Mouse (Mus musculus) heart, postnatal 10 days (tissue): ENCODE results near the gene Npas1. TPM values are rescaled to one million over a fixed set of nuclear protein-coding genes. Genes with fewer than 3 reads are reported as not detected.
A peak's percentile ranks its signal among the peaks of the same experiment; 100 is the strongest.

Source experiments
- DNase-seq, 2 experiments: peaks; one replicate each; pipeline ENCODE4 v3.0.0; 2021
- intact Hi-C: fragments of 180-260 bp; cut with DNase I; formaldehyde crosslinking; loops from one replicate; pipeline ENCODE4 v1.15.1; 2025
- total RNA-seq, 2 experiments: library from RNA; stranded (reverse); gene quantifications; 2 replicates each; pipeline ENCODE4 v1.2.3; 2021

The Npas1 gene
- not detected for total RNA-seq

DNA sequence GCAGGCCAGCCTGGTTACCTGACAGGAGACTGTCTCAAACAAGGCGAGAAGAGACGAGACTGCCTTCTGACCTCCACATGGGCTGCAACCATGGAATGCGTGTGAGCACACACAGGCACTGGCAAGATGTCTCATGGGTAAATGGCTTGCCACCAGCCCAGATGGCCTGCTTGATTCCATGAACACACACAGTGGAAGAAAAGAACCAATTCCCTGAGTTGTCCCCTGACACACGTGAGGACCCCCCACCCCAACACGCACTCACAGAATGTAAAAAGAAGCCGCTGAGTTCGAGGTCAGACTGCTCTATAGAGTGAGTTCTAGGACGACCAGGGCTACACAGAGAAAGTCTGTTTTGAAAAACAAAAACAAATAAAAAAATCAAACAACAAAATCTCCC, at the start of gene Npas1:
Gene Npas1 (minus strand): TSS at position 101 of the 400 bp plus-strand sequence.
- no peak for DNase-seq
- intact Hi-C loops, result no loop called here

DNA sequence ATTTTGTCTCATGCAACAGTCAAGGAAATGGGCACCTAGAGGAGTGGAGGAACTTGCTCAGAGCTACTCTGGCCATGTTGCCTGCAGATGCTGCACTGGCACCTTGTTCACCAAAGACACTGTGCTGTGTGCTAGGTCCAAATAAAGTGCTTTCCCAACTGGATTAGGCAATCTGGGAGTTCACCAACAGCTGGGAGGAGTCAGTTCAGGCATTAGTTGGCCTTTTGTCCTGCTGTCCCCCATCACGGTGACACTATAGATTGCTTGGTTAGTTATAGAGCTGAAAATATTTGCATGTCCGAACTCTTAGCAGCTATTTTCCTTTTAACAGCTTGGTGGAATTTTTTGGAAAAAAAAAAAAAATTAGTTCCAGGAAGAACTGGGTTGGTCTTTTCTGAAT, 48.5 kb upstream of the Npas1 start:
- intact Hi-C loops, result no loop called here
- DNase-seq, result peak in 1 of 2 experiments; percentile 16

DNA sequence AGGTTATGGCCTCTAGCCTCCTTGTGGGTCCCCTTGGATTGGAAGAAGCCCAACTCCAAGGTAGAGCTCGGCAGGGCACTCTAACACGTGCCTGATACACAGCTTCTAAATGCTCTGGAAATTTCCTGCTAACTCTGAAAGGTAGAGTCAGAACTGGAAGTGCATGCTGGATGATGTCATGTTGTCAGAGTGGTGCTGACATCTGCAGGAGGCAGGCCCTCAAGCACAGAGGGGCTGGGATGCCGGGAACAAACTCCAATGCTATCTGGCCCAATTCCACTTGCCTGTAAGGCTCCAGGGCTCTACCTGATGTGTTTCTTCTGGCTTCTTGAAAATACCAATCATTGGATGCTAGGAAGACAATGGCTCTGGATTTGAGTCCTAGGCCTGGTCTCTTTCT, 47.9 kb upstream of the Npas1 start:
- DNase-seq, result peak; percentile 40 to 46
- intact Hi-C loops, result no loop called here

- intact Hi-C loops, result no loop called here
- peak; percentile 69 to 78 for DNase-seq
These were observed 46.8 kb upstream of the Npas1 start for GRCm38 (mm10) chr7:16524308-16524707.

DNA sequence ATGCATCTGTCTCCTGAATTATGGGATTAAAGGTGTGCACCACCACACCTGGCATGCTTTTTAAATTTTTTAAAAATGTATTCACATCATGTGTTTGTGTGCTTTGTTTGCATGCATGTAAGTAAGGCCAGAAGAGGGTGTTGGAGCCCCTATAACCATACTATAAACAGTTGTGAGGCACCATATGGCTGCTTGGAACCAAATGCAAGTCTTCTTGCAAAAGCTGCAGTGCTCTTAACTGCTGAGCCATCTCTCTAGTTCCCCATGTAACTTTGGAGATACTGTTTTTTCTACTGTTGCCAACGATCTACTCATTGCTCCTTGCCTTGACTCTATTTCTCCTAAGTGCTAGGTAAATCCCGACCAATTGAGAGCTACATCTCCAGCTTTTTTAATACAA, 41.8 kb upstream of the Npas1 start:
- DNase-seq, result no peak

DNA sequence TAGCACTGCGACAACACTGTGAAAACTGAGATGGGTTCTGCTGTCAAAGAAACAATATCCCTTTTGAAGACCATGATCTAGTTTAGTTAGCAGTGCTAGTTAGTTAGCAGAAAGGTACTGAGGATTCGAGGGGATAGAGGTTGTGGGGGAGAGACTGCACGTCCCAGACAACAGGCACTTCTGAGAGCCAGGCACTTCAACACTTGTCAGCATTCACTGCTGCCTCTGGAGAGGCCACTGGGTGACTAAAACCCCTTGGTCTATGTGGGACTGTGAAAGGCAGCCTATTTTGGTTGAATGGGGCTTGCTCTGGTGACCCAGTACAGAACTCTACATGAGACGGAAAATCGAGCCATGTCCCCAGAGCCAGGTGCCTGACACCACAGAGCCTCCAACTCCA, 39.7 kb upstream of the Npas1 start:
- peak in 1 of 2 experiments; percentile 25 for DNase-seq
- intact Hi-C loops, result no loop called here

More for the DNA sequence above, 41.8 kb upstream of the Npas1 start:
- intact Hi-C loops, result no loop called here

DNA sequence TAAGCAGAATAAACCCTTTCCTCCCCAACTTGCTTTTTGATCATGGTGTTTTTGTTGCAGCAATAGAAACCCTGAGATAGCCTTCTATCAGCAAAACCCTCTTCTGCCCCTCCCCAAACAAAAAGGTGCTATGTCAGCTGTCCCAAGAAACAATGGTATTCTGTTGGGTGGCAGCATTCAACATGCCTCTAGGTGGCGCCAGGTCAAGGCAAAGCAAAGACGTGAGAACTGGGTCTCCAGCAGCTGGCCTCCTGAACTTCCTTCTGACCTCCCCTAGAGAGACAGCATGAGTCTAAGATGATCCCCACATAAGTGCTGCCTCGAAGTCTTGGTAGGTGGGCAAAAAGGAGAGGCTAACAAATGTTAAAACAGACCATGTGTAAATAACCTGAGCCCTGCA, 29.8 kb upstream of the Npas1 start:
- DNase-seq, result peak; percentile 68 to 82
- intact Hi-C loops, result loop anchor here (1.0 to 10.0 kb wide), 2 partner anchors 110 to 228 kb away; partner anchors contain the start of gene Ap2s1

GRCm38 (mm10) chr7:16505226-16505593, 27.7 kb upstream of the Npas1 start:
- intact Hi-C loops, result loop anchor here (10.0 kb wide), 1 partner anchor 230 kb away; the partner anchor contains the start of gene Ap2s1
- no peak for DNase-seq

DNA sequence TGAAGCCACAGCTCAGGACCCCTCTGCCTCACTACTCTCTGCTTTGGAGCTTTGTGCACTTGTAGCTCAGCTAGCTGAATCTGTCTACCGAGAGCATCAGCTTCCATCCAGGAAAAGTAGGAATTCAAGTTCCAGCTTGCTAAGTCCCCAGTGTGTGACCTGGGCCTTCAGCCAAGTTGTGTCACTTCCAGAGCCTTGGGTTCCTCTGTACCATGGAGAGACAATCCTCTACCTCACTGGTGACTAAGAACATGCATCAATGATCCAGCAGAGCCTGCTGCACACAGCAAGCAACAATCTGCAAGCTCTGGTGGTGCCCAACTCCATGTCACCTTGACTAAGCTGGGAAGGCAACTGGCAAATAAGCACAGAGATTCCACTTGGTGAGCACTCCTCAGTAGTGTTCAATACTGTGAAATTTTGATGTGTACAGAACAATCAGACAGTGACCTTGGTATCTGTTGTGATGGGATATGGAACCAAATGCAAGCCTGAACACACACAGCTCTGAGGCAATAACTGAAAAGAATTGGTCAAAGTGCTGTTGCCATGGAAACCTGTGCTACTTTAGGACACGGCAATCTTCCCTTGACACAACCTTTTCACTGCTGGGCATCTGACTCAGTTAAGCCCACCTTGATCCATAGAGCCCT, 27.2 kb upstream of the Npas1 start:
- intact Hi-C loops, result loop anchor here (10.0 kb wide), 1 partner anchor 230 kb away; the partner anchor contains the start of gene Ap2s1
- peak; percentile 47 to 59 for DNase-seq

DNA sequence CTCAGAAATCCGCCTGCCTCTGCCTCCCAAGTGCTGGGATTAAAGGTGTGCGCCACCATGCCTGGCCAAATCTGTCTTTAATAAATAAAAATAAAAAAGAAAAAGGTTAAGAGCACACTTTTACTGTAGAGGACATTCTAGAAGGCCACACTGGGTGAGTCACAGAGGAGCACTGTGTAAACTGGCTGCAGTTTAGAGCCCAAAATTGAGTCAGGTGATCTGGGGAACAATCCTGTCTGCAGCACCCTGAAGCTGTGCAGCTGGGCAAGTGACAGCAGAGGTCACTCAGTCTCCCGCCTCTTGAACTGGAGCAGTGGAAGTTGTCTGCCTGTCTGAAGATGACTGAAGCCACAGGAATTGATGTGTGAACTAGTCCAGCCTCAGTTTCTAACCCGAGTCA, 24.0 kb upstream of the Npas1 start:
- intact Hi-C loops, result loop anchor here (10.0 kb wide), 1 partner anchor 233 kb away; the partner anchor contains the start of gene Ap2s1
- no peak for DNase-seq

- intact Hi-C loops, result loop anchor here (10.0 kb wide), 1 partner anchor 235 kb away; the partner anchor contains the start of gene Ap2s1
- no peak for DNase-seq
These were observed 22.2 kb upstream of the Npas1 start for GRCm38 (mm10) chr7:16499671-16500104.

DNA sequence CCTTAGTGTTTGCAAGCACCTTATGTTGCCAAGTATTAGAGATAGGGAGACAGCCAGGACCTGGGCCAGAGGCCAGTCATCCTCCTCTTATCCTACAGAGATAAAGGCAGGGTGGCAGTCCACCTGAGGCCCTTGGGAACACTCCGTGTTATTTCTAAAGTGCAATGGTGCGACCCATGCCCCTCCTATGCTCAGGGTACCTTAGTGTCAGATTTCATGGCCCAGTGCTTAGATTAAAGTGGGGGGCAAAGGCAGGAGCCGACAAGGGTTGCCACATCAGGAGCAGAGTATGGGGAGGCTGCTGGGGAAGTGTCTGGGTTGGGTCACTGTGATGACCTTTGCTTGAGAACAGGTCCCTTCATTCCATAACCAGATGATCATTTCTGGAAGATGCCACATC, 18.7 kb upstream of the Npas1 start:
- no peak for DNase-seq
- intact Hi-C loops, result no loop called here

GRCm38 (mm10) chr7:16493361-16493760, 15.8 kb upstream of the Npas1 start:
- peak; percentile 52 to 71 for DNase-seq
- intact Hi-C loops, result loop anchor here (5.0 kb wide), 1 partner anchor 196 kb away; no protein-coding TSS in a partner anchor

GRCm38 (mm10) chr7:16492211-16492610, 14.7 kb upstream of the Npas1 start:
- DNase-seq, result no peak
- intact Hi-C loops, result loop anchor here (5.0 kb wide), 1 partner anchor 195 kb away; no protein-coding TSS in a partner anchor

- DNase-seq, result peak; percentile 74 to 80
- intact Hi-C loops, result loop anchor here (1.0 to 5.0 kb wide), 3 partner anchors 26 to 194 kb away; no protein-coding TSS in a partner anchor
These were observed 14.2 kb upstream of the Npas1 start for GRCm38 (mm10) chr7:16491759-16492158.

DNA sequence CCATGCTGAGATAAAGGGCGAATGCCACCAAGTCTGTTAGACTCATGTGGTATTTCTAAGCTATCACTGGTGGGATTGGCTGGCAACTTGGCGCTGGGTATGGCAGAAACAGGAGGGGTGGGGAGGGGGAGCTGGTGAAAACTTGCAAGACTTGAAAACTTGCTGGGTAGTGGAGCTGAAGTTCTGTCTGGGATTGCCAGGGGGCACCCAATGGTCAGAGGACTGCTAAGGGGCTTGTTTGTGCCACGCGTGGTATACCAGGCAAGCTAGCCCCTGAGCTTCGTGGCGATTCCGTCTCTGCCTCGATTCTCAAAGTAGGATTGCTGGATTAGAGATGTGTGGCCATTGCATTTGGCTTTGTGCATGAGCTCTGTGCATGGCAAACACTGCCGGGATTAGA, 12.4 kb upstream of the Npas1 start:
- DNase-seq, result peak; percentile 40 to 60
- intact Hi-C loops, result loop anchor here (2.0 to 5.0 kb wide), 2 partner anchors 129 to 193 kb away; no protein-coding TSS in a partner anchor

- intact Hi-C loops, result no loop called here
- no peak for DNase-seq
These were observed 11.3 kb upstream of the Npas1 start for GRCm38 (mm10) chr7:16488816-16489215.

DNA sequence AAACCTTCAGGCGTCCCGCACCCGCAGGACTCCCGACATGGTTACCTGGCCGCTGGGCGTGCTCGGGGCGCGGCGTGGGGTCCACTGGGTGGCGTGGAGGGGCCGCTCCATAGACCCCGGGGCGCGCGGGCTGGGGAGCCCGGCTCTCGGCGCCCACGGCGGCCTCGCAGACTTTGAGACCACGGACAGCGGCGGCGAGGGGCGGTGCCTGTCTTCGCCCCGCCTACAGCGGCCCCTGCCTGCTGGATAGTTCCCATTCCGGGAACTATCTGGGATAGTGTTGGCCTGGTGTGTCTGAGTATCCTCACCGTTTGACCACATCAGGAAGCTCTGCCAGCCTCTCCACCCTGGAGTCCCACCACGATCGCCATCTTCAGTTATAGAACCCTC, 933 bp downstream of the Npas1 start:
- peak in 1 of 2 experiments; percentile 41 for DNase-seq
- intact Hi-C loops, result no loop called here

DNA sequence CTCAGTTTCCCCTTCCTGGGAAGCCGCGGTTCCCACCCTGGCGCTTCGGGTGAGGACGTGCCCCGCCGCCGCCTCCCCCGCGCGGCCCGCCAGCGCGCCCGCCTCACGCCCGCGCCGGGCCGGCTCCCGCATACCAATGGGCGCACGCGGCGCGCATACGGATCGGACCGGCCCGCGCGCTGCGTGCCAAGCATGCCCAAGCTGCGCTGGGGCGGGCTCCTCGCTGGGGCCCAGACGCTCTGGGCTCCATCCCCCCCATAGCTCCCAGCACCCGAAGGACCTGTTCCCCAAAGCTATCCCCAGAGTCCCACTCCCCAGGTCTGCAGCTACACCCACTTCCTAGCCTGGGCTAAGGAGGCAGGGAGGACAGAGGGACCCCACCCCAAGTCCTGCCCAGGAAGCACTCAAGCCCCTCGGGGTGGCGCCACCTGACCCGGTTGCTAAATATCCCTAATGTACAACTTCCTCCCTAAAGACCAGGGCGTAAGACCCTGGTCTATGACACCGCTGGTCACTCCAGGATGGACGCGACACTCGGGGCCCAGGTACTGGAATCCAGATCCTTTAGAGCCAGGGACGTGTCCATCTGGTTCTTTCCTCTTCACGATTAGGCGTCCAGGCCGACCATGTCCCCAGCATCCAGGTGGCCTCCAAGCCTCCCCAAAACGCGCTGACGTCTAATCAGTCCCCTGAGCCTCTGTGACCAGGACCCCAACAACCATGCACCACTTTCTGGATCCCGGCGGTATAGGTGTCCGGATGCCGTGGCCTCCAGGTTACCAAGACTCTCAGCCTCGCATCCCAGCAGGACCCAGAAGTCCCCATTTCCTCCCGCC, 1.5 kb downstream of the Npas1 start:
- intact Hi-C loops, result no loop called here
- no peak for DNase-seq

GRCm38 (mm10) chr7:16475321-16475720, 2.2 kb downstream of the Npas1 start:
- DNase-seq, result no peak

DNA sequence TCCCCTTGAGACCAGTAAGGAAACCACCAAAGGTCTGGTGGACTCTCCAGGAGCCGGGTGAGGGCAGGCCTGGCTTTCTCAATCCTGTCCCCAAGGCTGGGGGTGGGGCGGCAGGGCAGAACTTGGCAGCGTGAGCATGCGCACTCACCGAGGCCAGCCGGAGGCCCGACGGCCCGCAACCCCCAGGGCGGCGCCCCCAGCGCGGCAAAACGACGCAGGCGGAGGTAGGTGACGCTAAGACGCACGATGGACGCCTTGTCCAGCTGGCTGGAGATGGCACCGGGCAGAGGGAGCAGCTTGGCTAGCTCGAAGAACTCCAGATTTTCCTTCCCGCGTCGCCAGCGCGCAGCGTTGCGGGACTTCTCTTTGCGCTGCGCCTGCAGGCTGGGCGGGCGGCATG, 3.1 kb downstream of the Npas1 start:
- no peak for DNase-seq
- intact Hi-C loops, result no loop called here

More at GRCm38 (mm10) chr7:16475321-16475720, 2.2 kb downstream of the Npas1 start:
- intact Hi-C loops, result no loop called here
